Mouse (Mus musculus) thymus, postnatal 25 days (tissue): ENCODE results near the gene Npepl1.

Experiments used
- DNase-seq: peaks from one replicate; pipeline ENCODE4 v3.0.0; 2022

Npepl1 gene

GRCm38 (mm10) chr2:174110783-174111549 is 817 bp downstream of the Npepl1 start:
- DNase-seq: peak; percentile 61

GRCm38 (mm10) chr2:174112931-174113330 is 2.8 kb downstream of the Npepl1 start:
- DNase-seq: no peak

DNA sequence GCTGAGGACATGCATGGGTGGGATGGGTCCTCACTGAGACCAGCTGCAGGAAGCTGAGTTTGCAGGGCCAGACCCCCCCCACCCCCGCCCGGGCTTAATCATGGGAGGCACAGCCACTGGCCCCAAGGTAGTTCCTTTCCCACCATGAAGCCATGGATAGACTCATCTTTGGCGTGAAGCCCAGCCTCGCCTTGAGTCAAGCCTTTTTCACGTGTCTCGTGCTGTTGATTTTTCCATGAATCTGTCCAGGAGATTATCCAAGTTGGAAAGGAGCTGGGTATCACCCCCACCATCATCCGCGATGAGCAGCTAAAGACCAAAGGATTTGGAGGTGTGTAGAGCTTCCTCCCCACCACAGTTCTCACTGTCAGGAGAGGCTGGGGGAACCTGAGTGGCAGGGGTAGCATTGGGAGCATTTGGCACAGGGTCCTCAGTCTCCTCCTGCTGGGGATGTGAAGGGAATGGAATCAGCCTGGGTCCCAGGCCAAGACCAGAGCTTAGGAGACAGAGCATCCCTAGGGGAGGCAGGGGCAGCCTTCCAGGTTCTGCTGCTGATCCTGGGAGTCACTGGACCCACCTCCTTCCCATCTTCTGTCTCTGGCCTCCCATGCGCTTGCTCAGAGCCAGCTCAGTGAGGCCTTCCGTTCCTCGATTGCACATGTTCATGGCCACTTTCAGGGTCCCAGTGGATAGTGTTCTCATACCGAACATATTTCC is 4.2 kb downstream of the Npepl1 start:
- DNase-seq: no peak

DNA sequence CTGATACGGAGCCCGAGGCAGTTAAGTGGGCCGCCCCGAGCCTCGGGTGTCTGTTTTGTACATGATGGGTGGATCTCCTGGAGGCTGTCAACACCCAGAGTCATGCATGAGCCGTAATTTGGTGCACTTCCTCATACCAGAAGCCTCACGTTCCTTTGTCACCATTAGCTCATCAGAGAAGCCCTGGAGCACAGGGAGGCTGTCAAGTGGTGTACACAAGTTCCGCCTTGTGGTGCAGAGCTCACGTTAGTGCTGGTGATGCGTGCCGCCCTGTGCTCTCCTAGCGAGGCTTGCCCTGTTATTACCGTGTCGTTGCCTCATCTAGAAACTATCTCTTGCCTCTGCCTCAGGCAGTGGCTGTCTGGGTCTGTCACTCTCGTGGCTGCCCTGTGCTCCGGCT is 6.8 kb downstream of the Npepl1 start:
- DNase-seq: no peak

- no peak for DNase-seq
Observed at GRCm38 (mm10) chr2:174118141-174118540, 8.0 kb downstream of the Npepl1 start.

DNA sequence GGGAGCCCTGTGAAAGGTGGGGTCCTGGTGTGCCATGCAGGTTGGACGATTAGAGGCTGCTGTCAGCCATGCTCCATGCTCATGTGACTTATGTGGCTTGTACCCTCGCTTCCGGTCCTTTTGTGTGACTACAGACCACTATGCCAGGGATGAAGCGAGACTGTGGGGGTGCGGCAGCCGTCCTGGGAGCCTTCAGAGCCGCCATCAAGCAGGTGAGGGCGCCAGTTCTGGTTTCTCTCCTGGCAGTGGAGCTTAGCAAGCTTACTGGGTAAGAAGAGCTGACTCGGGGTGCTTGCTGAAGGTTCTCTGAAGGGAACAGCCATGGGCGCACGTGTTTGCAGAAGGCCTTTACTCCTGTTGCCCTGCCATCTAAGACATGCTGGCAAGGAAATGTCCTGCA is 9.1 kb downstream of the Npepl1 start:
- no peak for DNase-seq

GRCm38 (mm10) chr2:174120631-174121030 is 10.5 kb downstream of the Npepl1 start:
- no peak for DNase-seq

DNA sequence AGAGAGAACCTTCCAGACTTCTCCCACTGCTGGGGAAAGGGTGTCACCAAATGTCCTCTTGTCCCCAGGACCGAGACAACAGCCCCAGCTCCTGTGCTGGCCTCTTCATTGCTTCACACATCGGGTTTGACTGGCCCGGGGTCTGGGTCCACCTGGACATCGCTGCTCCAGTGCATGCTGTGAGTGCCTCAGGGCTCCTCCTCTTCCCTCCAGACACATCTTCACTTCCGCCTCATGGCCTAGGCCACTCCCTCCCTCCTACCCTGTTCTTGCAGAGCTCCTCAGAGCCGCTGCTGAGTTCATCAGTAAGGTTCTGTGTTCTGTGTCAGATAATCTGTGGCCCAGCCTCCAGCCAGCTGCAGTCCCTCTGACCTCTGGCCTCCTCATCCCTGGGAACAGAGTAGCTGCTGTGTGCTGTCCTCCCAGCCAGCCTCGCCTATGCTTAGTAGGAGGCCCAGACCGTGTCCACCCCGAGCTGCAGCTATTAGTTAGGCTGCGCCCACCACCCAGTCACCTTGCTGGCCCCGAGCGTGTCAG is 11.3 kb downstream of the Npepl1 start:
- no peak for DNase-seq

GRCm38 (mm10) chr2:174122331-174122730 is 12.2 kb downstream of the Npepl1 start:
- no peak for DNase-seq

DNA sequence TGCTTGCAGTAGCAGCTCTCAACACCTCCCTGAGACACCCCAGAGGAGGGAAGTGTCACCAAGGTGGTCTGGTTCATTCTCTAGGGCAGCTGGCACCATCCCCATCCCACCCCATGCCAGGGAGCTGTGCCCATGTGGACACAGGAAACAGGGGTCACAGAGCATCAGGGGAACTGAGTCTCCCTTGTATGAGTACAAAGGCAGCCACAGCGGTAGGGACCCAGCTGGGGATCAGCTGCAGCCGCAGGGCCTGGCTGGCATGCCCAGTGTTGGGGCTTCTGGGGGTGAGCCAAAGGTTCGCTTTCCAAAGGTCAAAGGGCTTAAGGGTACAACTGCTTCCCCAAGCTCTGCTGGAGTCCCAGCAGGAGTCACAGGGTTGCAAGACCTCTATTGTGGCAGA is 13.6 kb downstream of the Npepl1 start:
- no peak for DNase-seq

DNA sequence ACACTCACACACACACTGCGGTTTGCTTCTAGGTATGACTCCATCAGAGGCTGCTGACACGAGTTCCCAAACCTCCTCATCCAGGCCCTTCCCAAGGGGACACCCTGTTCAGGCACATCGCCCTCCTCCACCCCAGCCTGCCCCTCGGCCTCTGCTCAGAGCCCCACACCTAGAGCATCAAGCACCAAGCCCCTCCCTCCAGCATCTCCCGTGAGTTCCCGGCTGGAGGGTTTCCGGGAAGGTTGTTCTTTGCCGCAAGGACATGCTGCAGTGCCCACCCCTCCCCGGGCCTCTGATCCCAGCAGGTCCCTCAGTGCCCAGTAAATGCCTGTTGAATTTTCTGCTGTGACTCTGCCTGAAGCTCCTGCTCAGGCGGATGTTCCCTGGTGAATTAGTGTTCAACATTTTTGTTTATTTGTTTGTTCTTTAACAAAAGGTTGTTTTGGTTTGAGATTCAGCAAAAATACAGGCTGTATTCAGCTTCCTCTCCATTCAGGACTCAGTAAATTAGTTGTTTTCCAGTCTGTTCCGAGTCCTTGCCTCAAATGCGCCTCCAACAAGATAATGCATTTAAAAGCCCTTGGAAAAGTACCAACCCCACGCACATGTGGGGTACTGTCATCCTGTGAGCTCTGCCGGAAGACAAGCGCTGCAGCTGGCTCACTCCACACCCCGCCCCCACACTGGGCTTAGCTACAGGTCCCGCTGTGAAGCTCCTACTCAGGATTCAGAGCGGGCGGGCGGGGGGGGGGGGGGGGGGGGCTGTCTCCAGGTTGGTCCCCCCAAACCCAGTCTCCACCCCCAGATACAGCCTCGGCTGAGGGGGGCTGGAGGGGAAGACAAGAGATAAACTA is 16.6 kb downstream of the Npepl1 start:
- peak; percentile 52 for DNase-seq

GRCm38 (mm10) chr2:174127376-174127713 is 17.2 kb downstream of the Npepl1 start:
- no peak for DNase-seq

GRCm38 (mm10) chr2:174128926-174129325 is 18.8 kb downstream of the Npepl1 start:
- no peak for DNase-seq

DNA sequence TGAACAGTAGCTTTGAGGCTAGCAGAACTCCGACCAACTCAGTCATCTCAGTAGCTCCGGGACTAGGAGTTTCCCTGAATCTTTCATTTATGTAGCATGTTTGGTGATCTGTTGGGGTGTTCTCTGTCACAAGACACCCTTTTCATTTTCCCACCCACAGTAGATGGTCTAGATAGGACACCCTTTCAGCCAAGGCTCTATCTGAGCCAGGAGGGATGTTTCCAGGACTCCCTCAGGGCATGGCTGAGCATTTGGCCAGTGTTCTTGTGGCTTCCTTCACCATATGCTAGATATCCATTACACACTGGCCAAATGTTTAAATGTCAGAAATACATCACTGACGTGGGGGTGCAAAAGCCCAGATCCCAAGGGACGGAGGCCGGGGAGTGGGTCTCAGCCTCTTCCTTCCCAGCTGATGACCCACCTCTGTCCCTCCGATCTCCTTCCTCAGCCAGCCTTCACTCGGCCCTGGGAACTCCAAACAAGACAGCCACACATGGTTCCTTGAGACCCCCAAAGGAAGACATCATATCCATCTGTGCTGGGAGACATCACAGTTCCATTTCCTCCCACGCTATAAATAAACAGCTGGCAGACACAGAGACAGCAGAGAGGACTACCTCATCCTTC is 20.4 kb downstream of the Npepl1 start:
- no peak for DNase-seq

DNA sequence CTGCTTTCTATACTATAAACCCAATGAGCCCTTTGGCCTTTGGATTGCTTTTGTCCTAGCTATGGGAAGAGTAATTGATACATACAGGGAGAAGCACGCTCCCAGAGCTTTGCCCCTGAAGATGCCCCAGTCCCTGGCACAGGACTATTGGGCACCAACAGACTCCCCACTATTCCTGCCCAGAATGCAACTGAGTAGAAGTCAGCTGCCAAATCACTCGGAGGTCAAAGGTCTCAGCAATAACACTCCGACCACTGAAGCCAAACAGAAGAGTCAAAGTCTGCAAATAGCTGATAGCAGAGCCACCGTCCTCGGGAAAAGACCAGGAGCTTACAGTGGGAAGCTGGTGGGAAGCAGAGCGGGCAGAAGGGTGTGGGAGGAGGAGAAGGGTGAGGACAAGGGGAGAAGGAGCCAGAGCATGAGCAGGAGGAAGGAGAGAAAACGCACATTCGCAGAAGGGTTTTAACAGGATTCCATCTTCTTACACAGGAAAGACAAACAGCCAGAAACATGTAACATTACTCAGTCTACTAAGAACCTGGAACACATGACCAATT is 22.3 kb downstream of the Npepl1 start:
- no peak for DNase-seq

DNA sequence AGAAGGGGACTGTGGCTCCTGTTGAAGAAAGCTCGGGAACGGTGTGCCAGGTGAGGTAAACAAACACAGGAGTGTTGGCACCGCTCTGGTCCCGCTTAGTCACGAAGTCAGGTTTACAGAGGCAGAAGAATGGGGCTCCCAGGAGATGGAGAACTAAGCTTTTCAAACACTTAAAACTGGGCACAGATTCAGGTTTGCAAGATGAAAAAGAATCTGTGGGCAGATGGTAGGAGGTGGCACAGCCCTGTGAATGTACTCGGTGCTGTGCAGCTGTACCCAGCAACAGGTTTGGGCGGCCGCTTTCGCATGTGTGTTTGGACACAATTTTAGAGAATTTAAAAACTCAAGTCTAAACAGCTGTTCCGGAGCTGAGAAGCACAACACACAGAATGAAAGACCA is 48.9 kb downstream of the Npepl1 start:
- no peak for DNase-seq

DNA sequence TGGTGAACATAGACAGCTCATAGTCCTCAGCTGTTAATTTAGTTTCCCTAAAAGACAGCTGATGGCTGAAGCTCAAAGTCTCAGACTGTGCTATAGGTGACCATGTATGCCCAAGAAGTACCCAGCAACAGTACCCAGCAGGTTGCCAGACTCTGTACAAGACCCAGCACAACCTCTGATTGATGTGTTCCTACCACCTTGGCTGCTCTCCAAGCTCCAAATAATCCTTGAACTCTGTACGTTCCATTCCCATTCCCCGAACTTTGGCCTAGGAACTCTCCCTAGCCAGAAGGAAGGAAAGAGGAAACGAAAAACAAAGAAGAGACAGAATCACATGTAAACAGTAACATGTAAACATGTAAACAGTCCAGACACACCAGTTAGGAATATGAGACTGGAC is 50.3 kb downstream of the Npepl1 start:
- no peak for DNase-seq
